Mouse (Mus musculus): ENCODE data around the gene Rbm26. TPM values are rescaled to one million over a fixed set of nuclear protein-coding genes. Genes with fewer than 3 reads are reported as not detected.
A peak's percentile ranks its signal among the peaks of the same experiment; 100 is the strongest.

Rbm26 gene
- total RNA-seq, 2 experiments from 2014 or later, result 38.2 to 42.9 TPM

DNA sequence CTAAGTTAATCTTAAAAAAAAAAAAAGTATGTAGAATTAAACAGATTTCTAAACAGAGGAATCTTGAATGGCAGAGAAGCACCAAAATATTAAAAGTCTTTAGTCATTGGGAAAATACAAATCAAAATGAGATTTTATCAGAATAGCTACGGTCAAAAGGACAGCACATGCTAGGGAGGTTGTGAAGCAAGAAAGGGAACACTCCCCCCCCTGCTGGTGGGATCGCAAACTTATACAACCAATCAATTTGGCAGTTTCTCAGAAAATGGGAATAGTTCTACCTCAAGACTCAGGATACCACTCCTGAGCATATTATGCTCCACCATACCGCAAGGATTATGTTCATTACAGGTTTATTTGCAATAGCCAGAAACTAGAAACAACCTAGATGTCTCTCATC is 80.9 kb downstream of the Rbm26 start:
- DNase-seq (ENCODE audit: low spot score in 2 of 2), result peak in 1 of 2 experiments; percentile 30

DNA sequence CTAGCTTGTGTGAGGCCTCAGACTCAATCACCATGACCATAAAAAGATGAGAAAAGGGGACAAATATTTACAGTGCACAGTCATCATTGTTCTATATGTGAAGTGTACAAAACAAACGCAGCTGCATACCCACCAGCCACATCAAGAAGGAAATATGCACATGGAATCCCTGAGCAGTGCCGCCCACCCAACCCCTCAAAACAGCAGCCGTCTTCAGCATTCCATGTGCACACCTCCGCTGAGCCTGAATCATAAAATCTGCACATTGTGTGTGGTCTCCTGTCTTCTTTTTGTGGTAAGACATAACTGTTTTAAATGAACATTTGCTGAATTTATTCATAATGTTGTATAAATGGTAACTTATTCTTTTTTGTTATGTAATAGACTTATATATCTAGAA is 90.1 kb downstream of the Rbm26 start:
- DNase-seq (ENCODE audit: low spot score in 2 of 2), result no peak

DNA sequence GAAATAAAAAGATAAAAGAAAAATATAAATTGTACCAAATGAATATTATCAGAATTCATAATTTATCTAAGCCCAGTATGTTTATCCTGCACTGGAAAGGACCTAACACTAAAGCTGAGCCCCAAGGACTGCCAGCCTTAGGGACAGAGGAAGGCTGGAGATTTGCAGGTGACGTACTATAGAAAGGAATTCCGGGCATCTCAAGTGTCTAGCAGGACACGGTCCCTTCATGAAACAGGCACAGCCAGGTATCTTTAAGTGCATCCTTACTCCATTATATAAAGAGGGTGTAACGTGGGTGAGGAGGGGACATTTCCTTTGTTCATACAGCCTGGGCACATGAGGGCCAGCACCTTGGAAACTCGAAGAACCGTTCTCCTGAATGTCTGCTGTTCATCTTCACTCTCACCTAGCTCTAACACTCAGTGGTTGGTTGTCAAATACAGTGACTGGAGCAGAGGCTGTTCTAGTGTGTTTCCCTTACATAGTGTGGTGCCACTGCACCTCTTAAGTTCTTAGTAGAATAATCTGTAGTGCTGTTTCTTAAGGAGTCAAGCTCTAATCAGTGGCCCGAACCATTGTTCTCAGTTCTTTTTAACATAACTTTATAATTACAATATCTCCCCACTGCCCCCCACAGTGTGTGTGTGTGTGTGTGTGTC is 91.7 kb downstream of the Rbm26 start:
- DNase-seq (ENCODE audit: low spot score in 2 of 2), result no peak

DNA sequence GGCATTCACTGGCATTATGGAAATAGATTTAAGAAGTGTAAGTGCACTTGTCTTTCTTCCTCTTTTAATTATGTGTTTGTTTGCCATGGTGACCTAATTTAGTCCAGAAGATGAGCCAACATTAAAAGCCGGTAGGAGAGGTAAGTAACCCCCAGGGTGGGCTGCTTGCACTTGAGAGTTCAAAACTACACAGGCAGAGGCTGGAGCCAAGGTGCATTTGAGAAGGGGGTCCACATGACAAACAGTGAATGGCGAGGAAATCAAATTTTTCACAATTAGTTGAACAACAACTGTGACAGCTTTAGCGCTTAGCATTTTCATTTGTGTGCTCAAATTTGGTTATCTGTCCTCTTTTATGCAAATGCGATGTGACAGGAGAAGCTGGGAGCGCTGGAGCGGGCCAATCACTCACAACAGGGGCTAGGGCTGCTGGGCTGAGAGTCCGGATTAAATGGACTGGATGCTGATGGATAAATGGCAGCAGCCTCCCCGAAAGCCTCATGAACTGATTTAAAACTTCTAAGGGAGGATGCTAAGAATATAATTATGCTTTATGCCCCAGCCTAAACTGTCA is 92.3 kb downstream of the Rbm26 start:
- DNase-seq (ENCODE audit: low spot score in 2 of 2), result no peak

DNA sequence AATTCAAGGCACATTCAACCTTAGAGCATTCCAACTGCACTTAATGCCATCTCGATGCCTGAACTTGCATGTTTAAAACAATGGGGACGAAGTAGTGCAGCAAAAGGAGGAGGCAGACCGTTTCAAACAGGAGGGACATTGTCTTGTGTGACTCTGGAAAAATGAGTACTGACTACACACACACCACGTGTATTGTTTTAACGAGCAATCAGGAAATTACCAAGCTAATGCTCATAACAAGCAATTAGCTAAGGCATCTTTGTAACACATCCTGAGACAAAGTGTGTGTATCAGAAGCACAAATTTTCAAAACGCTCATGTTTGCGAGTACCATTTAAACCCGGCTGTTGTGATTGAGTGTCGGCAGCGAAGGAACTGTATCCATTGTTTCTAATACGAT is 93.0 kb downstream of the Rbm26 start:
- no peak for DNase-seq (ENCODE audit: low spot score in 2 of 2)

DNA sequence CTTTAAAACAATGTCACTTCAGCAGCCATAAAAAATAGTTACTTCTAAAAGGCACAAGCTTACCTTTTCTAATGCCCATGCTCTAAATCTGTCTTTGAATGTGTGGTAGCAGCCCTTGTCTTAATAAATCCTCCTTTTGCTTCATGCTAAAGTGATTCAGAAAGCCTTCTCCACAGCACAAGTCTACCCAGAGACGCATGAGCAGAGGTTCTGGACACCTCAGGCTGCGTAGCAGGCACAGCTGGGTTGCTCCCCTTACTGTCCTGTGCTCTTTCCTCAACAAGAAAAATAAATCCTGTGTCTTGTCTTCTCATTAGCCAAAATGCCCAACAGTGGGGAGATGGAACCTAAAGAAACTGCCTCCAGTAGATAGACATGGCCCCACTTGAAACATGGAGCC is 102.4 kb downstream of the Rbm26 start:
- peak in 1 of 2 experiments; percentile 11 for DNase-seq (ENCODE audit: low spot score in 2 of 2)

DNA sequence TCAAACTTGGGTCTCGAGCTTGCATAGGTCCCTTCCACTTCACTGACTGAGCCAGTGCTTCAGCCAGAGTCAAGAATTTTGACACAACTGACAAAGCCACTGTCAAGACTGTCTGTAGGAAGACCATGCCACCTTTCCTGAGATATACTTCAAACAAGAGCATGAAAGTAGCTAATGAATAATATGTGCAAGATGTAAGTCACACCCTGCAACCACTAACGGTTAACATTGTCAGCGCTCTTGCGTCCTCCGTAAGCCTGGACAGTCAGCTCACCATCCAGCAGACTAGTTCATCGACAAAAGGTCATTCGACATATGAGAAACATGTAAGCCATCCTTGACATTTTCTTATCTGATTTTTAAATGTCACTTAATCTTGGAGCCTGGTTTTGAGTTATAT is 102.8 kb downstream of the Rbm26 start:
- DNase-seq (ENCODE audit: low spot score in 2 of 2), result peak in 1 of 2 experiments; percentile 15

DNA sequence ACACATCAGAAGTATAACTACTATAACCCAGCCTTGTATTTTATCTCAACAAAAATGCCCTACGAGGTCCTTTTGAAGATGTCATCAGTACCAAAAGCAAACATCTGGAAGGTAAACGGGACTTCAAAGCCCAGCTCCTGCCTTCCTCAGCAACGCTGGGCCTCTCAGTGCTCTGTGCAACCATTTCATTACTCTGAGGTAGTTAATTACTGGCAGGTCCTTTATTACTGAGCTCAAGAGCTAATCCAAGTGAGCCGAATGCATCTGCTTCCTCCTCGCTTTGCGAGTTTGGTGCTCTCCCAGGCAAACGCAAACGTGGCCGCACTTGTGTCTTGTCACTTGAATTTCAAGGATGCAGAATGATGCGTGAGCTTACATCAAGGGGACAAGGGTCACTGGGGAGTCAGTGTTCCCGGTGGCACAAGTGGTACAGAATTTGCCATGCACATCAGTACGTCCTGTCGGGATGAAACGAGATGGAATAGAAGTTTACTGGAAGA is 106.1 kb downstream of the Rbm26 start:
- no peak for DNase-seq (ENCODE audit: low spot score in 2 of 2)

DNA sequence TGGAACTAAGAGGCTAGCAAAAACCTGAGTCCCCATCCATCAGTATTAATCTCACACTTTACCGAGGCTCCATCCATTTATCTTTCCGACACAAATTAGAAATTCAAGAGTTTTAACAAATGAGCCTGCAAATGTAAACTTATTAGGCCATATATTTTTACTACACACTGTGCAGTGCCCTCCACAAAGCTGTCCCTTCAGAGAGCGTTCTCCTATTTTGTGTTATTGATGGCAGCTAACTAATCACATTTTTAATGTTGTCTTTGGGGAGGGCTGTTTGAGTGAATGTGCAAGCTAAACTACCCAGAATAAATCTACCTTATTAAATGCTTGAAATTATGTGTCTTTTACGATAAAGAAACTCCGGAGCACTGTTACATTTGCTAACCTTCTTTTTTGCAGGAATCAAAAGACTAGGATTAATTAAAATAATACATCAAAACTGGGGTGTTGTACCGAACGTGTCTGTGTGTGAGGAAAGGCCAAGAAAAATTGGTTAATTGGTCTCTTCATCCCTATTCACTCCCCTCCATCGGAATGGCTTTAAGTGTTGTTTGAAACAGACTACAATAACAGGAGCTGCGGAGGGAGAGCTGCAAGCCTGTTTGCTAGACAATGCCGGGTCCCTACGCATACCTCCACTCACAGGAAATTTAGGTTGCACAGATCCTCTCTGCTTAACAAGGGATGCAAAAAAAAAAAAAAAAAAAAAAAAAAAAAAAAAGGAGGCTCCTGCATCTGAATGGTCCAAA is 106.7 kb downstream of the Rbm26 start:
- no peak for DNase-seq (ENCODE audit: low spot score in 2 of 2)

DNA sequence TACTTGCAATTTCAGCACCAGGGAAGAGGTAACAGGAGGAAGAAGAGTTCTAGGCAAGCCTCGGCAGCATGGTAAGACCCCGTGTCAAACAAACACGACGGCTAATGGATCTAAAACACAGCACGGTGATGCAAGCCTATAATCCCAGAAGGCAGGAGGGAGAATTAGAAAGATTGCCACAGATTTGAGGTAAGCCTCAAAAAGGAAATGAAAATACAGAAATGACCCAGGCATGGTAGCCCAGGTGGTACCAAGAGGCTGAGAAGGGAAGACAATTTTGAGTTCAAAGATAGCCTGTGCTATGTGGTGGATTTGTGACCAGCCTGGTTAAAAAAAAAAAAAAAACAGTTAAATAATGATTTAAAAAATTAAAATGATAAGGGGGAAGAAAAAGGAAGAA is 109.1 kb downstream of the Rbm26 start:
- no peak for DNase-seq (ENCODE audit: low spot score in 2 of 2)

DNA sequence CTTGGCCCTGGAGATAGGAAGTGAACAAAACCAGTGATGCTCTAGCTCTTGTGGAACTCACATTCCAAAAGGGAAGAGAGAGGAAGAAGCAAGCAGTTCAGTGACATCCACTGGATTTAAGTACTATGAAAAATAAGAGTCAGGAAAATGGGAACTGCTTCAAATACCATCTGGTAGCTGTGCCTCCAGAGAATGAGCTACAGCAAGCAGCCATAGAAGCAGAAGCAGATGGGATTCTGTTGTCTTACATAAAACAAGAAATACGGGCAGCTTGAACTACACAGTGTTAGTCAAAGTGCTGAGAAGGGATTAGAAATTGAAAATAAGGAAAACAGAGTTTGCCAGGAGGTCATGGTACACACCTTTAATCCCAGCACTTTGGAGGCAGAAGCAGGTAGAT is 112.9 kb downstream of the Rbm26 start:
- no peak for DNase-seq (ENCODE audit: low spot score in 2 of 2)

DNA sequence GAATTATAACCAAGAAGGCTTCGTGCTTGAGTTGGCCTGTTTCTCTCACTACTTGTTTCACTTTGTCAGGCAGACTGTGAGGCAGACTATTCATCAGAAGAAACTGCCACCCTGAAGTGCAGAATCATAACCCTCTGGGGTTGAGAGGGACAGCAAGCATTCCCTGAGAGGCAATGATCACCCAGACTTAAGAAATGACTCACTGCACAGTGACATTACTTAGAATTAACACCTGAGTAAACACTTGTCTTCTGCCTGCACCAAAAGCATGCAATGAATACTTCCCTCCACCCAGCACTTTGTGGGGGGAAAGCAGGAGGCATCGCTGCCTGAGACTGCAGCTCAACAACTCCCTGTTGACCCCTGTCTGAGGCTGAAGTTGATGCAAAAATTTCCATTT is 115.9 kb downstream of the Rbm26 start:
- no peak for DNase-seq (ENCODE audit: low spot score in 2 of 2)

DNA sequence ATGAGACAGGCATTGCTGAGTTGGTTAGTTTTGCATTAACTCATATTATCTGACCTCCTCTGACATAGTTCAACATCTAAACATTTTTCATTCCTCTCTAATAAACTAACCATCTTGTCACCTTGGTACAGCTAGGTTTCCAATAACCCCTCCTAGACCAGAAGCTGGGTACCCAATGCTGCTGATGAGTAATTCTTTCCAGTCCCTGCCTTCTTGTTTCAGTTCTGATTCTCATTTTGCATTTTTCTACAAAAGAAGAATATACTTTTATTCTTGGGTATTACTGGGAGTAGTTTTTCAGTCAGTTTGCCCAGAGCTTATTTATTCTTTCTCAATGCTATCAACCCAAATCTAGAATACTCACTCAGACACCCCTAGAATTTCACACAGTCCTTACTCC is 119.2 kb downstream of the Rbm26 start:
- no peak for DNase-seq (ENCODE audit: low spot score in 2 of 2)

Other genes starting within 250 kb of the Rbm26 start
- 10 to 100 TPM; 34.7 to 40.3 TPM for gene Ndfip2, start 81.2 kb upstream of the Rbm26 start, total RNA-seq (2021)